Mouse (Mus musculus) olfactory bulb, adult 2 months (tissue): ENCODE measurements at regions not wholly inside any gene's neighbourhood (a gene's known extent, or its start where the extent isn't known, plus 50 kb on each side); places are given as distances from the start of the nearest gene placed in this dataset.

Source experiments
- CTCF ChIP-seq: fragments of 200-500 bp; IDR thresholded peaks from 2 replicates; pipeline ENCODE4 v1.5.1; 2012; ENCODE audit warnings: low read depth, mild to moderate bottlenecking, low read length, moderate library complexity; ENCODE audit not compliant: insufficient read depth
- POLR2A ChIP-seq: fragments of 200-500 bp; IDR thresholded peaks from 2 replicates; pipeline ENCODE4 v1.6.1; 2012; ENCODE audit warnings: mild to moderate bottlenecking, low read depth, low read length, moderate library complexity; ENCODE audit not compliant: insufficient read depth

DNA sequence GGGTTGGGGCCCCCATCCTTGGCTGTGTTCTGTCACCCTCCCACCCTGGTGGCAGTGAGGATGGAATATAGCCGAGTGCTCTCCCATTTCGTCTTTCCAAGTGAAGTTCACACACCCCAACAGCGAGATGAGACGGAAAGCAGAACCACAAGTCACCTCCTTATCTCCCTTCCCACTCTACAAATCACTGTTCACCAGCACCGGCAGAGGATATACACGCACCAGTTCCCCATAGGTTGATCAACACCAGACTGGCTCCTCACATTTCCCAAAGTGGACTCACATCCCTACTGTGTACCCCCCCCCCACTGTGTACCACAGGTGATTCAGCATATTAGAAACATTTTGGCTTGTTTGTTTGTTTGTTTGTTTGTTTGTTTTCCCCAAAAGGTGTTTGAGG, 272.7 kb upstream of the Spred2 start:
- no peak for TF ChIP-seq CTCF
- no peak for TF ChIP-seq POLR2A
